Mouse (Mus musculus) effector memory CD4-positive, alpha-beta T cell, adult 5 months (primary cell): ENCODE results near the gene Obp2a. TPM values are rescaled to one million over a fixed set of nuclear protein-coding genes. Genes with fewer than 3 reads are reported as not detected.

Experiments used
- polyA plus RNA-seq: library from polyadenylated mRNA; unstranded; fragments of 100-300 nt; shearing (Covaris generic); gene quantifications from one replicate; pipeline ENCODE4 v1.2.1, GENCODE M21; 2017

Obp2a gene
- not detected for polyA plus RNA-seq

DNA sequence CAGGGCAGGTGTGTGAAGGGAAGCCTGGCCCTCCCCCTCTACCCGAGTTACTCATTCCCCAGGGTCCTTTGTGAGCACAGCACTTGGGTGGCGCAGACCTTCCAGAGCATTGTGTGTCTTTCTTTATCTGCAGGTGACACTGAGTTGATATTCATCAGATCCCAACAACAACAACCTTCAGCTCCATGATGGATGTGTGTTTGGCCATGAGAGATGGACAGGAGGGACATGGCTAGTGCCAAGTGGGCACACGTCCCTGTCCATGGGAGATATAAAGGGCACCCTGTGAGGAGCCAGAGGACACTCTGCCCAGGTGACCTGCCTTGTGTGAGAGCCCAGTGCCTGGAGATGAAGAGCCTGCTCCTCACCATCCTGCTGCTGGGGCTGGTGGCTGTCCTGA is at the start of gene Obp2a:
TSS of gene Obp2a (plus strand) at position 301 of the 400 bp plus-strand sequence.

GRCm38 (mm10) chr2:25652902-25653301 is 46.9 kb upstream of the Obp2a start, which contains the start of gene Lcn8:
Lcn8 (plus strand) TSS chr2:25653120.

DNA sequence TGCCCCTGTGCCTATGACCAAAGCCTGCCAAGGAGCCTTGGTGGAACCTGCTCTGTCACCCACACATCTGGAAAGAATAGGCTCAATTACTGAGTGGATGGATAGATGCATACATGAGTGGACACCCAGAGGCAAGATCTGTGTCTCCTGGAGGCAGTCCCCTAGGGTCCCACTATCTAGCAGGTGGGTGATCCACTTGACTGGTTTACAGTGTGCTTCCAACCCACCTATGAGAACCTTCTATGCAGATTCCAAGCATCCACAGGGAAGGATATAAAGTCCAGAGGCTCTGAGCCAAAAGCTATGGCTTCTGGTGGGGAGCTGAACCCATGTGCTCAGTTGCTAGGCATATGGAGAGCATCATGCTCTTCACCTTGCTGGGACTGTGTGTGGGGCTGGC is 42.2 kb upstream of the Obp2a start, which contains the start of gene Lcn5:
TSS of gene Lcn5 (plus strand) at position 301 of the 400 bp plus-strand sequence.

GRCm38 (mm10) chr2:25676486-25676885 is 23.4 kb upstream of the Obp2a start, which contains the start of gene Lcn6:
Lcn6 (plus strand) TSS chr2:25676786.

GRCm38 (mm10) chr2:25682426-25682825 is 17.4 kb upstream of the Obp2a start, which contains the start of gene Lcn10:
Lcn10 (plus strand) TSS chr2:25682726.

GRCm38 (mm10) chr2:25706643-25707481 is 7.0 kb downstream of the Obp2a start, which contains the start of gene Bmyc:
Bmyc (plus strand) TSS chr2:25706739.

DNA sequence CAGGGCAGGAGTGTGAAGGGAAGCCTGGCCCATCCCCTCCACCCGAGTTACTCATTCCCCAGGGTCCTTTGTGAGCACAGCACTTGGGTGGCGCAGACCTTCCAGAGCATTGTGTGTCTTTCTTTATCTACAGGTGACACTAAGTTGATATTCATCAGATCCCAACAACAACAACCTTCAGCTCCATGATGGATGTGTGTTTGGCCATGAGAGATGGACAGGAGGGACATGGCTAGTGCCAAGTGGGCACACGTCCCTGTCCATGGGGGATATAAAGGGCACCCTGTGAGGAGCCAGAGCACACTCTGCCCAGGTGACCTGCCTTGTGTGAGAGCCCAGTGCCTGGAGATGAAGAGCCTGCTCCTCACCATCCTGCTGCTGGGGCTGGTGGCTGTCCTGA is 36.9 kb downstream of the Obp2a start, which contains the start of gene Obp2b:
TSS of gene Obp2b (plus strand) at position 301 of the 400 bp plus-strand sequence.

Other genes with a start within 250 kb of the Obp2a start
- gene Clic3, start 243.2 kb upstream of the Obp2a start, polyA plus RNA-seq, result 3.2 TPM
- gene Paxx, start 238.9 kb upstream of the Obp2a start, polyA plus RNA-seq, result 57.3 TPM
- not detected for gene Ptgds, start 230.0 kb upstream of the Obp2a start, polyA plus RNA-seq
- gene Lcn12, start 206.1 kb upstream of the Obp2a start, polyA plus RNA-seq, result not detected
- 67.4 TPM for gene Fbxw5, start 199.3 kb upstream of the Obp2a start, polyA plus RNA-seq
- 5.9 TPM for gene C8g, start 198.3 kb upstream of the Obp2a start, polyA plus RNA-seq
- 65.0 TPM for gene Traf2, start 153.1 kb upstream of the Obp2a start, polyA plus RNA-seq
- gene Edf1, start 142.2 kb upstream of the Obp2a start, polyA plus RNA-seq, result 209 TPM
- gene Mamdc4, start 125.2 kb upstream of the Obp2a start, polyA plus RNA-seq, result 2.0 TPM
- 48.3 TPM for gene Phpt1, start 124.8 kb upstream of the Obp2a start, polyA plus RNA-seq
- not detected for gene Ajm1, start 118.3 kb upstream of the Obp2a start, polyA plus RNA-seq
- 41.4 TPM for gene Rabl6, start 91.5 kb upstream of the Obp2a start, polyA plus RNA-seq
- gene Ccdc183, start 82.4 kb upstream of the Obp2a start, polyA plus RNA-seq, result not detected
- 3.4 TPM for gene Tmem141, start 78.0 kb upstream of the Obp2a start, polyA plus RNA-seq
- not detected for gene Fcna, start 72.0 kb upstream of the Obp2a start, polyA plus RNA-seq
- not detected for gene Lcn8, start 46.9 kb upstream of the Obp2a start, polyA plus RNA-seq
- not detected for gene Lcn5, start 42.1 kb upstream of the Obp2a start, polyA plus RNA-seq
- not detected for gene Lcn6, start 23.3 kb upstream of the Obp2a start, polyA plus RNA-seq
- gene Lcn10, start 17.3 kb upstream of the Obp2a start, polyA plus RNA-seq, result not detected
- 21.5 TPM for gene Bmyc, start 6.7 kb downstream of the Obp2a start, polyA plus RNA-seq
- gene Obp2b, start 37.0 kb downstream of the Obp2a start, polyA plus RNA-seq, result not detected
- not detected for gene Lcn3, start 65.5 kb downstream of the Obp2a start, polyA plus RNA-seq
- not detected for gene Lcn11, start 77.0 kb downstream of the Obp2a start, polyA plus RNA-seq
- gene Gm13539, start 82.2 kb downstream of the Obp2a start, polyA plus RNA-seq, result not detected
- not detected for gene Glt6d1, start 115.8 kb downstream of the Obp2a start, polyA plus RNA-seq
- gene Lcn9, start 123.1 kb downstream of the Obp2a start, polyA plus RNA-seq, result not detected
- not detected for gene Sohlh1, start 147.2 kb downstream of the Obp2a start, polyA plus RNA-seq
- gene Kcnt1, start 163.7 kb downstream of the Obp2a start, polyA plus RNA-seq, result not detected